Mouse (Mus musculus) MEL (cell line): ENCODE measurements around the gene Gm10447. TPM values are rescaled to one million over a fixed set of nuclear protein-coding genes. Genes with fewer than 3 reads are reported as not detected.

ENCODE experiments used
- DNase-seq: peaks from one replicate; pipeline ENCODE4 v3.0.0; 2011; ENCODE audit warnings: low read depth, low spot score
- H3K27ac ChIP-seq: 2 replicates; pipeline ENCODE4 v1.5.1; 2012; ENCODE audit warnings: low read depth, mild to moderate bottlenecking, control low read depth, low read length, moderate library complexity; ENCODE audit not compliant: control insufficient read depth
- H3K27me3 ChIP-seq, 2 experiments: fragments of 150-350 bp in 1 of 2; sonication (generic) in 1 of 2; 2 replicates each; pipeline ENCODE4 v1.6.1; 2012; ENCODE audit warnings: low read length in 2 of 2, mild to moderate bottlenecking in 2 of 2, improper control_type of control experiment in 1 of 2, moderate library complexity in 1 of 2; ENCODE audit not compliant: insufficient read depth in 2 of 2, control insufficient read depth in 1 of 2
- H3K36me3 ChIP-seq, 2 experiments: 2 replicates each; pipeline ENCODE4 v1.6.1; 2012 to 2014; ENCODE audit warnings: low read length in 2 of 2, improper control_type of control experiment in 1 of 2, inconsistent platforms in 1 of 2, mild to moderate bottlenecking in 1 of 2; ENCODE audit not compliant: insufficient read depth in 2 of 2, control insufficient read depth in 1 of 2
- H3K4me1 ChIP-seq, 2 experiments: fragments of 150-350 bp in 1 of 2; sonication (generic) in 1 of 2; 2 replicates each; pipeline ENCODE4 v1.6.1; 2012; ENCODE audit warnings: low read length in 2 of 2, improper control_type of control experiment in 1 of 2, mild to moderate bottlenecking in 1 of 2; ENCODE audit not compliant: insufficient read depth in 2 of 2, control insufficient read depth in 1 of 2
- H3K4me3 ChIP-seq, 2 experiments: fragments of 150-350 bp in 1 of 2; sonication (generic) in 1 of 2; 2 replicates each; pipeline ENCODE4 v1.5.1; 2012; ENCODE audit warnings: low read depth in 2 of 2, low read length in 2 of 2, mild to moderate bottlenecking in 2 of 2, moderate library complexity in 2 of 2, control low read depth in 1 of 2, improper control_type of control experiment in 1 of 2; ENCODE audit not compliant: control insufficient read depth in 1 of 2, insufficient read depth in 1 of 2
- H3K79me2 ChIP-seq: 2 replicates; pipeline ENCODE4 v1.6.1; 2012; ENCODE audit warnings: mild to moderate bottlenecking, low read length, moderate library complexity; ENCODE audit not compliant: control insufficient read depth, poor library complexity, insufficient read depth
- H3K9ac ChIP-seq: 2 replicates; pipeline ENCODE4 v1.6.1; 2012; ENCODE audit warnings: low read depth, mild to moderate bottlenecking, control low read depth, low read length, moderate library complexity; ENCODE audit not compliant: control insufficient read depth, poor library complexity, severe bottlenecking
- H3K9me3 ChIP-seq: fragments of 150-350 bp; sonication (generic); replicated peaks from 2 replicates; pipeline ENCODE4 v1.6.1; 2012; ENCODE audit warnings: mild to moderate bottlenecking, low read length, improper control_type of control experiment, moderate library complexity; ENCODE audit not compliant: insufficient read depth
- BHLHE40 ChIP-seq: IDR thresholded peaks from 2 replicates; pipeline ENCODE4 v1.6.1; 2012; ENCODE audit warnings: low read depth, mild to moderate bottlenecking, inconsistent platforms, low read length, improper control_type of control experiment, borderline replicate concordance
- CHD2 ChIP-seq: IDR thresholded peaks from 2 replicates; pipeline ENCODE4 v1.6.1; 2011; ENCODE audit warnings: low read length, improper control_type of control experiment
- CTCF ChIP-seq, 3 experiments: IDR thresholded peaks in 2 of 3; conservative IDR thresholded peaks in 1 of 3; 2 replicates each; pipeline ENCODE4 v1.5.1; 2011 to 2012; ENCODE audit warnings: low read length in 3 of 3, low read depth in 2 of 3, mild to moderate bottlenecking in 2 of 3, improper control_type of control experiment in 1 of 3, inconsistent platforms in 1 of 3, mixed read lengths in 1 of 3, moderate library complexity in 1 of 3; ENCODE audit not compliant: control insufficient read depth in 1 of 3, insufficient read depth in 1 of 3, poor library complexity in 1 of 3, severe bottlenecking in 1 of 3
- EP300 ChIP-seq, 2 experiments: IDR thresholded peaks; 2 replicates each; pipeline ENCODE4 v1.6.1; 2011; ENCODE audit warnings: improper control_type of control experiment in 2 of 2, low read length in 2 of 2, low read depth in 1 of 2, mild to moderate bottlenecking in 1 of 2
- ETS1 ChIP-seq: IDR thresholded peaks from 2 replicates; pipeline ENCODE4 v1.6.1; 2012; ENCODE audit warnings: low read depth, mild to moderate bottlenecking, inconsistent platforms, low read length, improper control_type of control experiment, moderate library complexity
- MAX ChIP-seq: IDR thresholded peaks from 2 replicates; pipeline ENCODE4 v1.6.1; 2011; ENCODE audit warnings: low read length, improper control_type of control experiment
- MXI1 ChIP-seq: IDR thresholded peaks from 2 replicates; pipeline ENCODE4 v1.6.1; 2011; ENCODE audit warnings: mild to moderate bottlenecking, low read depth, low read length, improper control_type of control experiment
- MYC ChIP-seq: IDR thresholded peaks from 2 replicates; pipeline ENCODE4 v1.6.1; 2011; ENCODE audit warnings: low read depth, mild to moderate bottlenecking, low read length, improper control_type of control experiment, moderate library complexity
- NRF1 ChIP-seq: IDR thresholded peaks from 2 replicates; pipeline ENCODE4 v1.6.1; 2014; ENCODE audit warnings: low read depth, mild to moderate bottlenecking, inconsistent platforms, low read length, improper control_type of control experiment, moderate library complexity; ENCODE audit not compliant: poor library complexity, insufficient read depth, severe bottlenecking
- RAD21 ChIP-seq: IDR thresholded peaks from 2 replicates; pipeline ENCODE4 v1.6.1; 2011; ENCODE audit warnings: mild to moderate bottlenecking, low read depth, low read length, improper control_type of control experiment
- SIN3A ChIP-seq: IDR thresholded peaks from 2 replicates; pipeline ENCODE4 v1.6.1; 2012; ENCODE audit warnings: low read length, improper control_type of control experiment, inconsistent platforms
- SMC3 ChIP-seq: IDR thresholded peaks from 2 replicates; pipeline ENCODE4 v1.6.1; 2011; ENCODE audit warnings: low read depth, low read length, improper control_type of control experiment
- USF1 ChIP-seq: IDR thresholded peaks from 2 replicates; pipeline ENCODE4 v1.6.1; 2014; ENCODE audit warnings: low read depth, mild to moderate bottlenecking, inconsistent platforms, low read length, improper control_type of control experiment, moderate library complexity
- ZC3H11A ChIP-seq: IDR thresholded peaks from 2 replicates; pipeline ENCODE4 v1.6.1; 2012; ENCODE audit warnings: low read depth, mild to moderate bottlenecking, inconsistent platforms, low read length, improper control_type of control experiment
- ZMIZ1 ChIP-seq: IDR thresholded peaks from 2 replicates; pipeline ENCODE4 v1.6.1; 2012; ENCODE audit warnings: low read depth, mild to moderate bottlenecking, inconsistent platforms, low read length, improper control_type of control experiment, moderate library complexity
- polyA plus RNA-seq, 2 experiments: library from polyadenylated mRNA; stranded (reverse) in 1 of 2; unstranded in 1 of 2; fragments of >175 nt in 1 of 2; fragments of >200 nt in 1 of 2; gene quantifications; 2 replicates each; pipeline versions ENCODE4 v1.2.1 to v1.2.4; 2012; ENCODE audit warnings: low replicate concordance in 2 of 2, low read depth in 1 of 2; ENCODE audit not compliant: insufficient read length in 2 of 2, insufficient read depth in 1 of 2, missing spikeins in 1 of 2
- total RNA-seq: library from RNA; depleted of rRNA; stranded (reverse); fragments of 300-350 nt; gene quantifications from 2 replicates; pipeline ENCODE4 v1.2.3, GENCODE M21; 2012

The Gm10447 gene
- total and polyA plus RNA-seq, 3 experiments, result not detected

- H3K27me3 ChIP-seq, result no peaks in the 10 kb centered on the region
- no peak overlapping the region for H3K27ac ChIP-seq
- H3K4me1 ChIP-seq, result peaks cover 5 to 6% of the 10 kb centered on the region in 2 experiments; a peak in 2 of 4 replicates
- TF ChIP-seq CTCF (IDR thresholded peaks at IDR 0.05 in 2 of 3, conservative IDR thresholded peaks at IDR 0.05 in 1 of 3; ENCODE audit: control insufficient read depth in 1 of 3, insufficient read depth in 1 of 3, low read depth in 2 of 3, low read length in 3 of 3, poor library complexity in 1 of 3, severe bottlenecking in 1 of 3) (peak; percentile 20 to 58 (median 46); a peak in 5 of 6 replicates), NRF1 (no peak), CHD2 (peak; percentile 86), BHLHE40 (peak; percentile 86), SMC3 (peak; percentile 63), MYC (peak; percentile 60; the same call in 1 of the 2 replicates), RAD21 (peak; percentile 56), MAX (0 out of 2 replicates have a peak, but pooled peaks have one; percentile 23), SIN3A (peak; percentile 51; the same call in 1 of the 2 replicates), ETS1 (no peak), ZMIZ1 (no peak), ZC3H11A (peak; percentile 72), MXI1 (0 out of 2 replicates have a peak, but pooled peaks have one; percentile 46), USF1 (no peak)
- peak; percentile 56 for DNase-seq
- no peak overlapping the region for H3K4me3 ChIP-seq
- H3K79me2 ChIP-seq, result no peaks in the 10 kb centered on the region
- no peak overlapping the region for H3K9ac ChIP-seq
- no peaks in the 10 kb centered on the region for H3K9me3 ChIP-seq
- peaks cover 0 to 9% of the 10 kb centered on the region in 2 experiments; a peak in 2 of 4 replicates for H3K36me3 ChIP-seq
Measured at GRCm38 (mm10) chr11:53502039-53502765, 45.3 kb upstream of the Gm10447 start.

- Histone ChIP-seq H3K9ac (no peak overlapping the region), H3K27ac (no peak overlapping the region), H3K36me3 (peaks cover 0 to 9% of the 10 kb centered on the region in 2 experiments; a peak in 2 of 4 replicates), H3K4me3 (no peak overlapping the region), H3K9me3 (no peaks in the 10 kb centered on the region), H3K79me2 (no peaks in the 10 kb centered on the region), H3K27me3 (no peaks in the 10 kb centered on the region), H3K4me1 (peaks cover 5 to 6% of the 10 kb centered on the region in 2 experiments; a peak in 2 of 4 replicates)
- TF ChIP-seq USF1 (no peak), EP300 (IDR thresholded peaks at IDR 0.05; ENCODE audit: low read depth in 1 of 2, low read length in 2 of 2) (0 out of 4 replicates have a peak, but pooled peaks of 1 of the 2 experiments have one; percentile 21)
- DNase-seq, result peak; percentile 57
Measured at GRCm38 (mm10) chr11:53500569-53500968, 43.7 kb upstream of the Gm10447 start.
